Mouse (Mus musculus) hindbrain, embryonic 16.5 days (tissue): ENCODE data around the gene Il1r2. TPM values are rescaled to one million over a fixed set of nuclear protein-coding genes. Genes with fewer than 3 reads are reported as not detected.

ENCODE experiments used
- ATAC-seq: fragments of 200-750 bp; cut with Nextera tagmentation; 2 replicates; pipeline ENCODE4 v1.8.0; 2017; ENCODE audit warnings: moderate TSS enrichment, moderate library complexity
- H3K27ac ChIP-seq: fragments of 300-500 bp; sonication (generic); 2 replicates; pipeline ENCODE4 v1.5.1; 2014; ENCODE audit warnings: low read depth, mild to moderate bottlenecking, control low read depth, low read length, moderate library complexity
- H3K27me3 ChIP-seq: fragments of 300-500 bp; sonication (generic); replicated peaks from 2 replicates; pipeline ENCODE4 v1.6.1; 2014; ENCODE audit warnings: low read length; ENCODE audit not compliant: control insufficient read depth, insufficient read depth
- H3K36me3 ChIP-seq: fragments of 300-500 bp; sonication (generic); 2 replicates; pipeline ENCODE4 v1.6.1; 2014; ENCODE audit warnings: mild to moderate bottlenecking, low read length, moderate library complexity, mixed read lengths; ENCODE audit not compliant: control insufficient read depth, insufficient read depth
- H3K4me1 ChIP-seq: fragments of 300-500 bp; sonication (generic); 2 replicates; pipeline ENCODE4 v1.6.1; 2014; ENCODE audit warnings: low read depth, low read length; ENCODE audit not compliant: control insufficient read depth, insufficient read depth
- H3K4me2 ChIP-seq: fragments of 300-500 bp; sonication (generic); 2 replicates; pipeline ENCODE4 v1.6.1; 2014; ENCODE audit warnings: mild to moderate bottlenecking, low read length, control low read depth, moderate library complexity
- H3K4me3 ChIP-seq: fragments of 300-500 bp; sonication (generic); 2 replicates; pipeline ENCODE4 v1.5.1; 2014; ENCODE audit warnings: mild to moderate bottlenecking, low read length, control low read depth, moderate library complexity
- H3K9ac ChIP-seq: fragments of 300-500 bp; sonication (generic); 2 replicates; pipeline ENCODE4 v1.6.1; 2014; ENCODE audit warnings: low read depth, mild to moderate bottlenecking, control low read depth, low read length, moderate library complexity
- H3K9me3 ChIP-seq: fragments of 300-500 bp; sonication (generic); 2 replicates; pipeline ENCODE4 v1.6.1; 2014; ENCODE audit warnings: mild to moderate bottlenecking, low read length, moderate library complexity; ENCODE audit not compliant: control insufficient read depth
- WGBS: fragments of 180-500 bp; shearing (Covaris S2); extraction: QIAGEN DNeasy Blood & Tissue Kit; methylation state at CpG from one replicate; pipeline ENCODE4 v1.1.7; 2014; 5-methylcytosine and 5-hydroxymethylcytosine counted together
- polyA plus RNA-seq: library from polyadenylated mRNA; unstranded; fragments of >200 nt; fragmentation: Nextera tagmentation; extraction: Ambion mirVana; gene quantifications from 2 replicates; pipeline ENCODE4 v1.2.1, GENCODE M21; 2015

The Il1r2 gene
- polyA plus RNA-seq, 1 experiment from 2014 or later: 1.2 TPM

DNA sequence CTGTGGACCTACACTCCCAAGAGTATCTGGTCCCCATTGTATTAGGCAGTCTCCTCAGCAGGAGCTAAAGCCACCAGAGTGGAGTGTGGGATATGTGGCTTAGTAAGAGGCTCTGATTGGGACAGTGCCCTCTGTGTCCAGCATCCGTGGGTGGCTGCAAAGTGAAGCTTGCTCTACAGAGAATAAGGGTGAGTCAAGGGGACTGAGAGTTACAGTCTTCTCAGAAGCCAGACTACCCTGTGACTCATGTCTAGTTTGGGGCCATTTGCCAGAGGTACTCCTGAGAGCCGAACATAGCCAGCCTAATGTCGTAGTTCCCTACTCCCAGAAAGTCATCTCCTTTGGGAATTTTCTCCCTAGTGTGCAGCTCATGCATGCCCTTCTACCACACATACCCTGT is 100.3 kb downstream of the Il1r2 start:
- WGBS: 81% methylated on average over 3 of the region's 3 CpGs
- Histone ChIP-seq H3K27me3 (no peaks in the 10 kb centered on the region), H3K9me3 (no peaks in the 10 kb centered on the region), H3K9ac (no peak overlapping the region), H3K27ac (no peak overlapping the region), H3K4me3 (no peak overlapping the region), H3K4me2 (no peak overlapping the region), H3K4me1 (no peaks in the 10 kb centered on the region), H3K36me3 (no peaks in the 10 kb centered on the region)
- no peak for ATAC-seq

Other genes starting within 250 kb of the Il1r2 start
- gene Map4k4, start 173.2 kb upstream of the Il1r2 start, polyA plus RNA-seq: 21.7 and 22.1 TPM in 2 replicates
- 0.70 and 0.75 TPM in 2 replicates for gene Il1r1, start 151.0 kb downstream of the Il1r2 start, polyA plus RNA-seq